Mouse (Mus musculus): ENCODE results near the gene Rgs6.

DNA sequence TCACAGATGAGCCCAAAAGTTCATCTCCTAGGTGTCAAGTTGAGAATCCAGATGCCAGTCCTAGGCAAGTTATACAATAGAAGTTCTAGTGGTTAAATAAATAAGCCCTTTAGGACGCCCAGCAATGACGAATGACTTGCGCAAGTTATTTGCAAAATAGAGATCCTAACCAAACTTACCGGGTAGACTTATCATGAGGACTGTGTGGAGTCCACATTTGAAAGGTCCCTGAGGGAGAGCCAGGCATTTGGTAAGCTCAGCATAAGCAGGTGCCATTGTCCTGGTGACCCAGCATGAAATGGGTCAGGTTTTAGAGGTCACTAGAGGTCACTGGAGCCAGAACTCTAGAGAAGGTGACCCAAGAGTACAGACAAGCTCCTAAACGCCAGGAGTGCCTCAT is 467.6 kb downstream of the Rgs6 start:
- TF ChIP-seq CTCF (IDR thresholded peaks at IDR 0.05; ENCODE audit: low read depth, low read length) (no peak), POLR2A (IDR thresholded peaks at IDR 0.05; ENCODE audit: extremely low read depth, insufficient read depth, low read length) (no peak)
